Mouse (Mus musculus) neural tube, embryonic 11.5 days (tissue): ENCODE results near the gene Stk25. TPM values are rescaled to one million over a fixed set of nuclear protein-coding genes. Genes with fewer than 3 reads are reported as not detected.

Experiments
- polyA plus RNA-seq: library from polyadenylated mRNA; unstranded; fragments of >200 nt; fragmentation: Nextera tagmentation; extraction: Ambion mirVana; gene quantifications from 2 replicates; pipeline ENCODE4 v1.2.1, GENCODE M21; 2014

Gene Stk25
- polyA plus RNA-seq, 1 experiment from 2014 or later, result 251 TPM

Other genes starting within 250 kb of the Stk25 start
- gene Hdlbp, start 179.8 kb downstream of the Stk25 start, polyA plus RNA-seq, result 95.7 and 98.2 TPM in 2 replicates
- gene Farp2, start 146.6 kb downstream of the Stk25 start, polyA plus RNA-seq, result 6.0 TPM in 2 replicates
- gene Bok, start 27.0 kb upstream of the Stk25 start, polyA plus RNA-seq, result 32.2 and 32.3 TPM in 2 replicates
- gene Atg4b, start 92.8 kb upstream of the Stk25 start, polyA plus RNA-seq, result 84.1 and 99.4 TPM in 2 replicates
- 38.0 and 42.3 TPM in 2 replicates for gene Thap4, start 96.2 kb upstream of the Stk25 start, polyA plus RNA-seq
- gene Dtymk, start 143.3 kb upstream of the Stk25 start, polyA plus RNA-seq, result 199 and 216 TPM in 2 replicates
- gene Ing5, start 145.3 kb upstream of the Stk25 start, polyA plus RNA-seq, result 16.1 and 17.1 TPM in 2 replicates
- 11.7 and 13.0 TPM in 2 replicates for gene D2hgdh, start 166.2 kb upstream of the Stk25 start, polyA plus RNA-seq
- gene Gal3st2, start 202.6 kb upstream of the Stk25 start, polyA plus RNA-seq, result 0.11 TPM in 1 of 2 replicates, not detected in the other